ENCODE assay signal across 17 mouse cellular contexts in the genomic region with DNA sequence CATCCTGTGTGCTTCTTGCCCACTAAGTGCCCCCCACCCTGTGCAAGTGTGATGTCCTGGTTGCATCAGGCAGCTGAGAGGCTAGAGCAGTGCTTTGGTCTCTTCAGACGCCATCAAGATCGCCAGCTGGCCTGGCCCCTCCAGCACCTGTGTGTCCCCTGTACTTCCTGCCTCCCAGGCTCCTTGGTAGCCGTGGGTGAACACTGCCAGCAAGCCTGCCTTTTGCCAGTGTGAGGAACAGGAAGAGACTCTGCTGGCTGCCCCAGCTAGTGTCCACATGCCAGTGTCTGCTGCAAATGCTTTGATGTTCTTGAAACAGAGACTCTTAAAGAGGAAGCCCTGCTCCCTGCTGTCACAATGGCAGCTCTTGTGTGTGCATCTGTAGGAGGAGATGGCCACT. TPM values are rescaled to one million over a fixed set of nuclear protein-coding genes. Genes with fewer than 3 reads are reported as not detected.
DNase-seq lines count a peak whose midpoint lies in the region; ATAC-seq and TF ChIP-seq lines count a peak whose summit lies in the region.
"Had no signal": no experiment of that assay in that cellular context is flagged by ENCODE, and none has a peak within 500 bp of the region (broad histone marks: within the 10 kb centered on the region; RNA-seq: fewer than 3 reads in every experiment).

No protein-coding gene starts in this region.

- H3K4me1 ChIP-seq in lung, adult 2 months (ENCODE audit: control insufficient read depth, insufficient read depth, low read length) = no peaks in the 10 kb centered on the region

- no peak for TF ChIP-seq CTCF in lung, adult 2 months (IDR thresholded peaks at IDR 0.05; ENCODE audit: insufficient read depth, low read length)

- ATAC-seq in megakaryocyte, adult 5-6 weeks (ENCODE audit: poor library complexity, severe bottlenecking) = peak; percentile 64
- no peak for ATAC-seq in erythroblast, adult 5-6 weeks (replicated peaks; ENCODE audit: low FRiP score, poor library complexity, severe bottlenecking)

- intact Hi-C loops in left cerebral cortex, postnatal 14 days (cut with DNase I) = no loop called here

- peak; percentile 57 to 60 for DNase-seq in cerebellum, postnatal 10 days
- no peak for DNase-seq in cerebellum, adult 11-12 months
- peak; percentile 30 to 56 for DNase-seq in left cerebral cortex, postnatal 14 days (ENCODE audit: low spot score in 2 of 2)
- DNase-seq in left cerebral cortex, adult 8-10 months (ENCODE audit: low spot score in 2 of 2) = no peak
- peak; percentile 67 for DNase-seq in brain, adult 2 months (ENCODE audit: low read depth, low spot score)
- no peak for DNase-seq in lung, adult 2 months
- DNase-seq: adrenal gland, postnatal 10 days; heart, postnatal 14 days; kidney, adult 9 months; kidney, postnatal 36 days; lung, embryonic 14.5 days had no signal

- TF ChIP-seq POLR2A in lung, adult 2 months (IDR thresholded peaks at IDR 0.05; ENCODE audit: borderline replicate concordance, extremely low read depth, low read depth, low read length) = no peak

- WGBS in lung, adult 2 months = 42% methylated on average over 3 of the region's 3 CpGs

- H3K4me3 ChIP-seq in lung, adult 2 months (replicated peaks; ENCODE audit: extremely low read depth, low read depth, low read length) = no peak overlapping the region
- H3K4me3 ChIP-seq: forebrain, embryonic 12.5 days; neural tube, embryonic 13.5 days had no signal

RNA-seq across cellular contexts. Expression of gene Lmf1, which starts 18.7 kb away (rescaled TPM):
- 10 to 100 TPM; 22.1 to 23.4 TPM for total RNA-seq in left cerebral cortex, postnatal 14 days (2021)
- 10 to 100 TPM; 22.0 to 26.3 (median 24.6) TPM for total RNA-seq in left cerebral cortex, adult 8-10 months (2022)
- 37.8 and 38.4 TPM in 2 replicates for total RNA-seq in megakaryocyte, adult 5-6 weeks (2015)
- total RNA-seq in megakaryocyte, adult 5-6 weeks (2017) = 16.7 and 17.0 TPM in 2 replicates
- 2.7 and 7.1 TPM in 2 replicates for total RNA-seq in erythroblast, adult 5-6 weeks (2015; ENCODE audit: low replicate concordance)
- total RNA-seq in erythroblast, adult 5-6 weeks (2017; ENCODE audit: low replicate concordance) = 1.5 and 1.8 TPM in 2 replicates
- polyA plus RNA-seq in lung, adult 2 months (2012; rRNA removed) = 15.8 and 22.4 TPM in 2 replicates

RNA-seq across cellular contexts. Expression of gene Sox8, which starts 27.1 kb away (rescaled TPM):
- 10 to 100 TPM; 62.2 to 70.1 TPM for total RNA-seq in left cerebral cortex, postnatal 14 days (2021)
- total RNA-seq in left cerebral cortex, adult 8-10 months (2022) = 10 to 100 TPM; 49.8 to 68.7 (median 54.9) TPM
- not detected in 2 replicates for total RNA-seq in megakaryocyte, adult 5-6 weeks (2015)
- not detected in 2 replicates for total RNA-seq in megakaryocyte, adult 5-6 weeks (2017)
- total RNA-seq in erythroblast, adult 5-6 weeks (2015; ENCODE audit: low replicate concordance) = not detected in 2 replicates
- 0.17 TPM in 1 of 2 replicates, not detected in the other for total RNA-seq in erythroblast, adult 5-6 weeks (2017; ENCODE audit: low replicate concordance)
- polyA plus RNA-seq in lung, adult 2 months (2012; rRNA removed) = 0.49 and 0.62 TPM in 2 replicates
- total RNA-seq: liver, adult 2 months had no signal
- polyA plus RNA-seq: liver, adult 2 months; macrophage had no signal

Comparison
In these comparisons a context has a peak if more than half of its experiments do, and no peak if none do; other contexts are left out.
1. DNase-seq: peak in cerebellum, postnatal 10 days (2 of 2), left cerebral cortex, postnatal 14 days (2 of 2) and brain, adult 2 months (single experiment); none in cerebellum, adult 11-12 months (single experiment), left cerebral cortex, adult 8-10 months (0 of 2) and lung, adult 2 months (single experiment).
2. RNA of gene Sox8, which starts 27.1 kb away (total RNA-seq): 62.2 to 70.1 TPM in left cerebral cortex, postnatal 14 days and 49.8 to 68.7 TPM in left cerebral cortex, adult 8-10 months; 0.17 TPM in erythroblast, adult 5-6 weeks and not detected in megakaryocyte, adult 5-6 weeks; every median in the first group is over 10 times any median in the second.